Mouse (Mus musculus) hindbrain, embryonic 11.5 days (tissue): Measurements from ENCODE around the gene Sh3bp1. TPM values are rescaled to one million over a fixed set of nuclear protein-coding genes. Genes with fewer than 3 reads are reported as not detected.

Source experiments
- ATAC-seq: fragments of 200-750 bp; cut with Nextera tagmentation; 2 replicates; pipeline ENCODE4 v1.8.0; 2017; ENCODE audit warnings: mild to moderate bottlenecking, moderate TSS enrichment, moderate library complexity; ENCODE audit not compliant: low FRiP score
- DNase-seq: peaks from one replicate; pipeline ENCODE4 v3.0.0-alpha.2; 2015; ENCODE audit warnings: low spot score
- H3K27ac ChIP-seq: fragments of 300-500 bp; sonication (generic); 2 replicates; pipeline ENCODE4 v1.5.1; 2014; ENCODE audit warnings: mild to moderate bottlenecking, low read depth, low read length
- H3K27me3 ChIP-seq: fragments of 300-500 bp; sonication (generic); 2 replicates; pipeline ENCODE4 v1.6.1; 2014; ENCODE audit warnings: mild to moderate bottlenecking, low read length, moderate library complexity, mixed read lengths; ENCODE audit not compliant: control insufficient read depth, insufficient read depth
- H3K36me3 ChIP-seq: fragments of 300-500 bp; sonication (generic); 2 replicates; pipeline ENCODE4 v1.6.1; 2014; ENCODE audit warnings: mild to moderate bottlenecking, low read length, moderate library complexity, mixed read lengths; ENCODE audit not compliant: control insufficient read depth, insufficient read depth
- H3K4me1 ChIP-seq: fragments of 300-500 bp; sonication (generic); replicated peaks from 2 replicates; pipeline ENCODE4 v1.6.1; 2014; ENCODE audit warnings: low read length, mixed read lengths; ENCODE audit not compliant: control insufficient read depth, insufficient read depth
- H3K4me2 ChIP-seq: fragments of 300-500 bp; sonication (generic); replicated peaks from 2 replicates; pipeline ENCODE4 v1.6.1; 2014; ENCODE audit warnings: mild to moderate bottlenecking, low read depth, low read length
- H3K4me3 ChIP-seq: fragments of 300-500 bp; sonication (generic); 2 replicates; pipeline ENCODE4 v1.5.1; 2014; ENCODE audit warnings: low read depth, low read length
- H3K9ac ChIP-seq: fragments of 300-500 bp; sonication (generic); 2 replicates; pipeline ENCODE4 v1.6.1; 2014; ENCODE audit warnings: low read depth, low read length
- H3K9me3 ChIP-seq: fragments of 300-500 bp; sonication (generic); 2 replicates; pipeline ENCODE4 v1.6.1; 2016; ENCODE audit warnings: low read length; ENCODE audit not compliant: control insufficient read depth
- WGBS: fragments of 180-500 bp; shearing (Covaris S2); extraction: QIAGEN DNeasy Blood & Tissue Kit; methylation state at CpG from one replicate; pipeline ENCODE4 v1.1.7; 2014; 5-methylcytosine and 5-hydroxymethylcytosine counted together
- polyA plus RNA-seq: library from polyadenylated mRNA; unstranded; fragments of >200 nt; fragmentation: Nextera tagmentation; extraction: Ambion mirVana; gene quantifications from 2 replicates; pipeline ENCODE4 v1.2.1, GENCODE M21; 2014

The Sh3bp1 gene
- polyA plus RNA-seq, 1 experiment from 2014 or later: 11.8 TPM

GRCm38 (mm10) chr15:78915660-78916017 is 16.1 kb downstream of the Sh3bp1 start:
- H3K4me3 ChIP-seq: peak overlapping the region; percentile 18
- peak overlapping the region; percentile 99 for H3K4me2 ChIP-seq
- WGBS: 12% methylated on average over 8 of the region's 8 CpGs
- H3K9me3 ChIP-seq: no peaks in the 10 kb centered on the region
- H3K4me1 ChIP-seq: peaks cover 16% of the 10 kb centered on the region
- H3K36me3 ChIP-seq: no peaks in the 10 kb centered on the region
- no peaks in the 10 kb centered on the region for H3K27me3 ChIP-seq
- H3K27ac ChIP-seq: no peak overlapping the region
- no peak overlapping the region; the same call in 1 of the 2 replicates for H3K9ac ChIP-seq
- peak; percentile 34; the same call in 1 of the 2 replicates for ATAC-seq
- peak; percentile 85 for DNase-seq

DNA sequence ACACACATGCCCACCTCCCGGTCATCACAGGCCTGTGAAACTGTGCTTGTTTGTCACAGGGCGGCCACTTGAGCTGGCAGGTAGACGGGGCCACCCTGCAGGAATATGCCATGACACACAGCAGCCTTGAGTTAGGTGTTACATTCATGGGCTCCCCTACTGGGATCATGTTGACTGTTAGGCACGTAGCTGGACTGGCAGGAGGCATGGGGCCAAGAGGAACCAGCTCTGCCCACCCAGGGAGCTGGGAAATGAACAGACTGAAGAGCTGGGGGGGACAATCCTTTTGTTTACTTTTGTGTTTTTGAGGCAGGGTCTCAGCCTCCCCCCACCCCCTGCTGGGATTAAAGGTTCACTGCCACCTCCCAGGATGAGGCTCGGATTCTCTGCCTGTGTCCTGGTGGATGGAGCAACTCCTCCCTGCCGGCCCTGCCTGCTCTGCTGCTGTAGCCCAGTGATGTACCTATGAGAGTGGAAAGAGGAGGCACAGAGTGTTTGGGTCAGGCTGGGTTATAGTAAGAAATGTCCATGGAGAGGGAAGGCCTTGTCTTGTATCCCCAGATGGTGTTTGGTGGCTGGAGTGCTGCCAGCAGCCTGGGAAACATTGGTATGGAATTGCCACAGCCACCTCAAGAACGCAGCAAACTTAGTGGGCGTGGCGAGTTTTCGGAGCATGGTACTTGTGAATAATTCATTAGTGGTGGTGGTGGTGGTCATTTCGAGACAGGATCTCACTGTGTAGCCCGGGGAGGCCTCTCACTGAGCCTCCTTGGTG is 16.7 kb downstream of the Sh3bp1 start:
- no peak overlapping the region for H3K27ac ChIP-seq
- H3K4me1 ChIP-seq: peaks cover 16% of the 10 kb centered on the region
- no peaks in the 10 kb centered on the region for H3K36me3 ChIP-seq
- H3K9me3 ChIP-seq: no peaks in the 10 kb centered on the region
- H3K4me3 ChIP-seq: peak overlapping the region; percentile 18
- ATAC-seq: peak; percentile 20; the same call in 1 of the 2 replicates
- peak overlapping the region; percentile 99 for H3K4me2 ChIP-seq
- peak overlapping the region; percentile 54 for H3K9ac ChIP-seq
- H3K27me3 ChIP-seq: no peaks in the 10 kb centered on the region
- WGBS: 53% methylated on average over 12 of the region's 12 CpGs
- no peak for DNase-seq

GRCm38 (mm10) chr15:78918126-78918525 is 18.6 kb downstream of the Sh3bp1 start:
- peaks cover 16% of the 10 kb centered on the region for H3K4me1 ChIP-seq

DNA sequence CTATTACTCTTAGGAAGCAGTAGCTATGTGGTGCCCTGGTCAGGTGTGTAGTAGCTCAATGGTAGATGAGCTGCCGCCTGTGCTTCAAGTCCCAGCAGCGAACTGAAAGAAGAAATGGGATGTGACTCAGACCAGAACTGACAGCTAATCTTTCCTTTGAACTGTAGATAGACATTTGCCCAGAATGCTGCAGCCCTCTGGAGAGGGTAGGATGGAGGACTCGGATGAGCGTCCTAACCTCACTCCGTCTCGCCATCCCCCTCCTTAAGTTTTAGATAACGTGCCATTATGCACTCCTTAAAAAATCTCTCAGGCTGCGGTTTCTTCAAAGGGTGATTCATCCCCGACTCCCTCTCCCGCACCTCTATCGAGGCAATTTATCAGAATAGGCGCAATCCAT is 20.3 kb downstream of the Sh3bp1 start:
- no peaks in the 10 kb centered on the region for H3K27me3 ChIP-seq
- H3K4me1 ChIP-seq: peaks cover 13% of the 10 kb centered on the region
- no peak overlapping the region for H3K9ac ChIP-seq
- H3K4me3 ChIP-seq: no peak overlapping the region
- H3K27ac ChIP-seq: no peak overlapping the region
- WGBS: 84% methylated on average over 12 of the region's 12 CpGs
- H3K4me2 ChIP-seq: no peak overlapping the region
- DNase-seq (no peak), ATAC-seq (no peak)
- no peaks in the 10 kb centered on the region for H3K36me3 ChIP-seq
- H3K9me3 ChIP-seq: no peaks in the 10 kb centered on the region

More at GRCm38 (mm10) chr15:78918126-78918525, 18.6 kb downstream of the Sh3bp1 start:
- Histone ChIP-seq H3K9me3 (no peaks in the 10 kb centered on the region), H3K4me3 (no peak overlapping the region), H3K36me3 (no peaks in the 10 kb centered on the region), H3K27me3 (no peaks in the 10 kb centered on the region), H3K27ac (no peak overlapping the region), H3K9ac (no peak overlapping the region), H3K4me2 (no peak overlapping the region)
- no peak for ATAC-seq
- 93% methylated on average over 23 of the region's 23 CpGs for WGBS
- no peak for DNase-seq

DNA sequence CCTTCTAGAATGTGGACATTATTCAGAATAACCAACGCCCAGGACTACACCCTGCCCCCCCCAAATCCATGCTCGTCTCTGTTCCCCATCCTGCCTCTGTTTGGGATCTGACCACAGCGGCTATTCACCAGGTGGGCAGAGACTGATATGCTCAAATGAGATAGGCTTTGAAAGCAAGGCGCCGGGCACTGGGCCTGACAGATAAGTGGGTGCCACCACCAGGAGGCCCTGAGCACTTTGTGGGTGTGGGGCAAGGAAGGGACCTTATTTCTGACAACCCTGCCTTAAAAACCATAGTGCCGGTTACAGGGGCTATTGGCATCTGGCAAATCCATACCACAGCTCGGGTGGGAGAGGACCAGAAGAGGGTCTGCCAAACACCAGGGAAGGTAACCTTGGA is 23.1 kb downstream of the Sh3bp1 start:
- Histone ChIP-seq H3K4me3 (no peak overlapping the region), H3K27me3 (0 out of 2 replicates have a peak, but pooled peaks cover 2% of the 10 kb centered on the region), H3K9me3 (no peaks in the 10 kb centered on the region), H3K36me3 (no peaks in the 10 kb centered on the region), H3K4me1 (peaks cover 8% of the 10 kb centered on the region), H3K4me2 (no peak overlapping the region), H3K27ac (no peak overlapping the region), H3K9ac (no peak overlapping the region)
- 81% methylated on average over 7 of the region's 7 CpGs for WGBS
- ATAC-seq: no peak
- DNase-seq: no peak

GRCm38 (mm10) chr15:78923585-78923984 is 24.0 kb downstream of the Sh3bp1 start:
- 0 out of 2 replicates have a peak, but pooled peaks cover 2% of the 10 kb centered on the region for H3K27me3 ChIP-seq
- no peak for ATAC-seq
- H3K4me1 ChIP-seq: peaks cover 8% of the 10 kb centered on the region
- H3K27ac ChIP-seq: no peak overlapping the region
- DNase-seq: no peak
- H3K36me3 ChIP-seq: no peaks in the 10 kb centered on the region
- no peaks in the 10 kb centered on the region for H3K9me3 ChIP-seq
- H3K9ac ChIP-seq: no peak overlapping the region
- no peak overlapping the region for H3K4me2 ChIP-seq
- 59% methylated on average over 6 of the region's 6 CpGs for WGBS
- no peak overlapping the region for H3K4me3 ChIP-seq

GRCm38 (mm10) chr15:78925129-78925528 is 25.6 kb downstream of the Sh3bp1 start:
- H3K36me3 ChIP-seq: no peaks in the 10 kb centered on the region
- 25% methylated on average over 8 of the region's 8 CpGs for WGBS
- H3K27me3 ChIP-seq: 0 out of 2 replicates have a peak, but pooled peaks cover 2% of the 10 kb centered on the region
- H3K9me3 ChIP-seq: no peaks in the 10 kb centered on the region
- peaks cover 8% of the 10 kb centered on the region for H3K4me1 ChIP-seq
- H3K4me3 ChIP-seq: no peak overlapping the region
- no peak for DNase-seq
- H3K9ac ChIP-seq: no peak overlapping the region; the same call in 1 of the 2 replicates
- no peak for ATAC-seq
- H3K27ac ChIP-seq: no peak overlapping the region
- H3K4me2 ChIP-seq: no peak overlapping the region

DNA sequence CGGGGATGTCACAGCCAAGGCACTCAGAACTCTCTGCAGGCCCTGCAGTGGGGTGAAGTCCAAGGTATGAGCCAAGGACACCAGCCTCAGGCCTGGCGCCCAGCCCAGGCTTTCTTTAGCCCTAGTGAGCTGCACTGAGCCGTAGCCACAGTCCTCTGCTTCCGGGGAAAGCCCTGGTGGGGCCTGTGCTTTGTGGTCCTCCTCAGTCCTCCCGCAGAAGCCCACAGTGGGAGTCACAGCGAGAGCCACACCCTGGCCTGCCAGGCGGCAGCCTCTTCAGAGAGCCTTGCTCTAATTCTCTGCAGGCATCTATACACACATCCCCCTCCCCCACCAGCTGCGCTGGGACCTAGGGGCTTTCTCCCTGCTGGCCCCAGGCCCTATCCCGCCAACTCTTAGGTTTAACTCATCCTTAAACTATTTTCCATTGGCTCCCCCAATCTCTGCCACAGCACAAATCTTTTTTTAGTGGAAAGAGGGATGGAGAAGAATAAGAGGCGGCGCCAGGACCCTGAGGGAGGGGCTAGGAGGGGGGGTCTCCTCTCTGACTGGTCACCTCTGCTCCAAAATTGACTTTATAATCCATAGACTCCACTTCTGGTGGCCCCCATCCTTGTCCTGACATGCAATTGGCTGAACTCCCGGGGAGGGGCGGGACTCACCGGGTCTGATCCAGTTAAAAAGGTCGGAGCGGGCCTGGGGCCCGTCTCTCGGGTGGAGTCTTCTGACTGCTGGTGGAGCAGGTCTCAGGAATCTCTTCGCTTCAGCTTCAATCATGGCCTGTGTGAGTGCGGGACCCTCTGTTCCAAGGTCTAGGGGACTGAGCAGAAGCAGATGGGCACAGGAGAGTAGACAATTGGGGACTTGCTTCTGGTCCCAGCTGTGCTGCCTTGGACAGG is 26.7 kb downstream of the Sh3bp1 start, which contains the start of gene Lgals1:
Gene Lgals1 (plus strand): TSS at position 705 of the 899 bp plus-strand sequence.
- DNase-seq (peak; percentile 74), ATAC-seq (peak; percentile 48)
- Histone ChIP-seq H3K4me1 (peaks cover 8% of the 10 kb centered on the region), H3K9me3 (no peaks in the 10 kb centered on the region), H3K4me3 (peak within 1 kb of the TSS; percentile 27), H3K27ac (0 out of 2 replicates have a peak within 1 kb of the TSS, but pooled peaks have one; percentile 7), H3K27me3 (0 out of 2 replicates have a peak, but pooled peaks cover 2% of the 10 kb centered on the region), H3K36me3 (no peaks in the 10 kb centered on the region), H3K9ac (peak within 1 kb of the TSS; percentile 49; the same call in 1 of the 2 replicates), H3K4me2 (peak within 1 kb of the TSS; percentile 65)
- WGBS: 4% methylated on average over 20 of the region's 20 CpGs
